Mouse (Mus musculus): Measurements from ENCODE around the gene Otop2.

Gene Otop2

DNA sequence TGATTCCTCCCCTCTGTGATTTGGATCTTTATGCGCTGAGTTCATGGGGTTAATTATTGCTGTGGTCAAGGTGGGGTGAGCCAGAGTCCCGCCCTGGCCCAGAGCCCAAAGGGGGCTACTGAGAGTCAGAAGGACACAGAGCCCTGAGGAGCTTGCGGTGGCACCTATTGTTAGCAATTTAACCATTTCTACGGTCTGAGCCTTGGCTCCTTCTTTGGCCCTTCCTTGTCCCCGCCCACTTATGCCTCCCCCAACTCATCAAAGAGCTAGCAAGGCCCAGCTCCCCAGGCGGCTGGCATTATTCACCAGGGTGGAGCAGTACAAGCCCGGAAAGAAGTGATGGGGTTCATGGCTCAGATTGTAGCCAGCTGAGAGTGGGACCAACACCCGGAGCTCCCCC lies at the start of gene Otop2:
Gene Otop2 (plus strand): TSS at position 301 of the 400 bp plus-strand sequence.
- no peak for DNase-seq (ENCODE audit: low spot score)

DNA sequence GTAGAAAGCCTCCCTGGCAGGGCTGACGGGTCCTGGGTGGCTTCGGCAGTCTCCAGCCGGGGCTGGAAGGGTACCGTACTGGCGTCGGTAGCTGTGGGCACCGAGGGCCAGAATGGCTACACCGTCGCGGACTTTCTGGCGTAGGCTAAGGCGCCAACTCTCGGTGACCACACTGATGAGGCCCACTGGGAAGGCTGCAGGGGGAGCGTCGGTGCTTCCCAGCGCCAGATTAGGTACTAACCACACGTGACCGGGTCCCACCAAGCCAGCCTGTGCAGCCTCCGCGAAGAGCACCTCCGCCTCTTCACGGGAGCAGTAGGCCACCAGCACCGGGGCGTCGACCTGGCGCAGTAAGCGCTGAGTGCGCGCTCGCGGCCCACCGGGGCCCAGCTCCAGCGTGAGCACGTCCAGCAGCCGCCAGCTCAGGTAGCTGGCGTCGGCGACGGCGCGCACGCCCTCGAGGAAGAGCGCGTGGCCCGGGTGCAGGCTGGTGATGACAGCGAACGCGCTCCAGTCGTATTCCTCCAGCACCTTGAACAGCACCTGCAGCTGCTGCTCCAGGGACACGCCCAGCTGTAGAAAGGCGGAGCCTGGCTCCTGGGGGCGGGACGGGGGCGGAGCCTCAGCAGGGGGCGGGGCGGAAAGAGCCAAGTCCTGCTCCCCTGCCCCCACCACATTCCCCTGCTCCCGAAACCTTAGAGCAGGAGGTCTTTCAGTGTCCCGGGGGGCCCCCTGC lies 49.0 kb upstream of the Otop2 start:
- DNase-seq (ENCODE audit: low spot score) = no peak

DNA sequence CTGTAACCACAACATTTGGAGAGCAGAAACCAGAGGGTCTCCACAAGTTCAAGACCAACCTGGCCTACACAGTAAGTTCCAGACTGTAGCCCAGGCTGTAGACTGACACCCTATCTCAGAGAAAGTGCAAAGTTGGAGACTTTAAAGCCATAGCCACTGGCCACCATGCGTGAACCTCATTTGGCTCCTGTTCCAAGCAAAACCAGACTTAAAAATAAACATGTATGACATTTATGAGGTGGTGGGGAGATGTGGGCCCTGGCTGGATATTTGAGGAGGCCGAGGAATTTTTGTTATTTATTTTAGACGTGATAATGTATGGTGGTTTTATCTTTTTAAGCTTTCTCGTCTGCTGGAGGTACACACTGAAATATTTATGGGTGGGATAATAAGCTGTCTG lies 47.8 kb upstream of the Otop2 start:
- no peak for DNase-seq (ENCODE audit: low spot score)

DNA sequence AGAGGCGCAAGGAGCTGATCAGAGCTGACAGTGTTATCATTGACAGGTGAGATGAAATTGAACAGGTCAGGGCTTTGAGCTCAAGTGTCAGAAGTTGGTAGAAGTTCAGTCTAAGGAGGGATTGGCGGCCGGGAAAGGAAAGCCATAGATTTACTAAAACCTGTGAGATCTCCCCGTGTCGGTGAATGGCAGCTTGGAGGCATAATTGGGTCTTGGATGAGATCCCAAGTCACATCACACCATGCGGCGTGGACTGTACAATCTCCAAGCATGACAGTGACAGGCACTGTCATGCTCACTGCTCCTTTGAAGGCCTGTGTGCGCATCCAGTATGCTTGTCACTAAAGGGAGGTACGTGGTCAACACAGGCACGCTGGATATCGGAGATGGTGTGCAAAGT lies 44.0 kb upstream of the Otop2 start:
- no peak for DNase-seq (ENCODE audit: low spot score)

DNA sequence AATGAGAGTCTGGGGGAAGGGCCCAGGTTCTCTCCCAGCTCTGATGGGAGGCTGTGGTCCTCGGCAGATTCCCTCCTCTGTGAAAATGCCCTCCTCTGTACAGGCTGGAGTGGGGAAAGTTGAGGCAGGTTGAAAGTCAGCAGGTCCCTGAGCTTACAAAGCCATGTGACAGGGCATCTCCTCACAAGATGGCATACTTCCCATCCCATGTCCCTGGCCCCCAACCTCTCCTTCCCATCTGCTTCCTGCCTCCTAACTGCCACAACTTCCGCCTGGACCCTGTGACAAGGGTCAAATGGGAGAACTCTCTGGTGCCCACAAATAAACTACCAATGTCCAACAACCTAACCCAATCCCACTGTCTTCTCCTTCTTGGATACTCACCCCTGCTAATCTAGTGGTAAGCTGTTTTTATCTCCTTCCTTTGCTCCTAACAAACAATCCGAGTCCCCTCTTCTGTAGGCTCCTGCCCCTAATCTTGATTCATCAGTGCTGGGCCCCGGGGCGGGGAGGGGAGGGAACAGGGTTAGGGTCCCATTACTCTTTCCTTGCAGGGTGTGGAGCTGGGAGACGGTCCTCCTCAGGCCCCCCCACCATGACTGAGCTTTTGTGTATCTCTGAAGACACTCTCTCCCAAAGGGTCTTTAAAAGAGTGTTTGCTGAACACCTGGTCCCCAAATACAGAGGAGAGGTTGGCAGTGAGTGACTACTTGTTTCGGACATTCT lies 42.7 kb upstream of the Otop2 start:
- DNase-seq (ENCODE audit: low spot score) = no peak

DNA sequence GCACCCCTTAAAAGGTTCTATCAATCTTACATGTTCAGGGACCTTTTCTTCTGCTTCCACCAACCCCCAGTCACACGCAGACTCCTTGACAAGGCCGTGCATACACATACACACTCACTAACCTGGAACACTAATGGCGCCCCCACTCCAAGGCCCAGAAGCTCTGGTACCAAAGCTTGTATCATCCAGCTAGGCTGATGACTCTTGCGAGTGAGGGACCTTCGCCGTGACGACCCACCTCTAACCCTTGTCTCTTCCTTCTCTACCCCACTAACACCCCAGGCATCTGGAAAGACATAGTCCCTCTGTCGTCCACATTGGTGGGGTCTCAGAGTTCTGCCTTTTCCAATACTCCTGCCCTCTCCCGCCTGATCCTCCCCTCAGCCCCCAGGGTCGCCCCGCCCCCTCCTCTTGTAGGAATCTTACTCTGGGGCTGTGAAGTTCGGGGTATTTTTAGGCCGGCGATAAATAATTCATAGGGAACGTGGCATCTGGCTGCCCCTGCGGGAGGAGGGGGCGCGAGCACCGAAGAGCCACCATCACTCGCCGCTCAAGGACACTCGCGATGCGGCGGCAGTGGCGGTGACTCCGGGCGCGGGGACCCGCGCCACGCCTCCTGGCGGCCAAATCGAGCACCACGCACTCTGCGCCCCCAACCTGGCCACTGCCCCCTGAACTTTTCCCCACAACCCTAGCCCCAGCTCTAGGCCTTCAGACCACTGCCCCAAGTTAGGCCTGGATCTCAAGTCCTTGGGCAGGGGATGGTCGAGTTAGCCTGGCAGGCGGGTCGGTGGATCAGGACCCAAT lies 41.9 kb upstream of the Otop2 start:
- no peak for DNase-seq (ENCODE audit: low spot score)

DNA sequence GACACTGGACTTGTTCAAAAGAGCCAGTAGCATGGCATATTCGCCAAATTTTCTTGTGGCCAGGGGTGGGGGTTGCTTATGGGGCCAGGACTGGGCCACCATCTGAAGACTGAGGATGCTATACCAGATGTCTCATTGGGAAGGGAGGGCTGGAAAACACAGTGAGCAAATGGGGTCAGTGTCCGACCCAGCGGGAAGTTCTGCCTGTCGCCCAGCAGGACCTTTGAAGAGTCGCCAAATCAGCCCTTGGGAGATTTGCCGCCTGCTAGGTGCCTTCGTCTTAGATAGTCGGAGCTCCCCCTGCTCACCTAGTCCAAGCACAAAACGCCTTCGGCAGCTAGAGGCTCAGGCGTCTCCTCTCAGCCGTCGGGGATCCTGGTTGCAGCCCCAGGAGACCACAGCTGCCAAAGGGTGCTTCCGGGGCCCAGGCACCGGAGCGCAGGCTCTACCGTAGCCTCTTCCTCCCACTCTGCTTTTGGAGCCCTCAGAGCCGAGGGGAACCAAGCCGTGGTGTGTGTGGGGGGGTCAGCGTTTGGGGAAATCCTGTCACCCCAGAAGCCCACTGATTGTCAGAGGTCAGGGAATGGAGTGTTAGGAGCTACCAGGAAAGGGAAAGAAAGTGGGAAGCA lies 41.1 kb upstream of the Otop2 start:
- no peak for DNase-seq (ENCODE audit: low spot score)

DNA sequence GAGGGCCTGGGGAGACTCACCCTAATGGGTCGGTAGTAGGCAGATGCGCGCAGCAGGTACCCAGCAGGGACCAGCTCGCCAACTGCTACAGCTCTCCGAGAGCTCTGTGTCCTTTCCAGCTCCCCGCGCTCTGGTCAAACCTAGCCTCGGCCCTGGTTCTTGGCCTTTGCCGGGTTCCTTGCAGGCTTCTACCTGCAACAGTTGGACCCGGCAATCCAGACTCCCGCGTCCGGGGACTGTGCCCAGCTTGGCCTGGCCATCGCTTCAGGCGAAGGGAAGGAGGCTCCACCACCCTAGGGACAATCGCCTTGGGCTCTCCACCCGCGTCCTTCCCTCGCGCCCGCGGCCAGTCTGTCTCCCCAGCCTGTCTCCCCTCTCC lies 40.6 kb upstream of the Otop2 start:
- DNase-seq (ENCODE audit: low spot score) = peak; percentile 26

DNA sequence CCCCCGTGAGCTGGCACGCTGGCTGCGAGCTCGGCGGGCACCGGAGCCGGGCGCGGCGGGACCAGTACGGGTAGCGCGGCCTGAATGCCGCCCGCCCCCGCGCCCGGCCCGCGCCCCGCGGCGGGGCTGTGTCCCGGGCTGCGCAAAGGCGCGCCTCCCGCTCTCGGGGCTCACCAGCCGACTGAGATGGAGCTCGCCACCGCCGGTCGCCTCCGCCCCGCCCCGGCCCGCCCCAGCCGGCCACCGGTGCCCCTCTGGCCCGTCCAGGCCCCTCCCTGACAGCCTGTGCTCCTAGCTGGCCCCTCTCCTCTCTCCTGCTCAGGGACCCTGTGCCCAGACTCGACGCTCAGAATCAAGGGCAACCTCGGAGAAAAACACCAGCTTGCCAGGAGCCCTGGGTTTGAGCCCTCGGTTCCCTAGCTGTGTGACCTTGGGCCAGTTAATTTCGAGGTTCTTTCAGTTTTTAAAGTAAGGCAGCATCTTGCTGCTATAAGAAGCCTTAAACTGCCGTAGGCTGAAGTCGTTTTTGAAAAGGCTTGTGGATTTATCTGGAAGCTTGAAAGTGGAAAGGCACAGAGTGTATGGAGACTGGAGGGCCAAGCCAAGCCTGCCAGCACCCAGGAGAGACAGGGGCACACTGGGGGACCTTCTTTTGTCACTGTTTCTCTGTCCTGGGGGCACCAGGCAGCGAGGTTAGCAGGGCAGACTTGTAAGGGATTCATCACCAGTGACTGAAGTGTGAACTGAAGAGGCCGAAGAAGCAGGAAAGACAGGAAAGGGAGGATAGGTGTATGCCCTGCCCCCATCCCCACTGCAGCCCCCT lies 39.7 kb upstream of the Otop2 start, which contains the start of gene Grin2c:
Gene Grin2c (minus strand): TSS at position 183 of the 823 bp plus-strand sequence.
- DNase-seq (ENCODE audit: low spot score) = peak; percentile 42

DNA sequence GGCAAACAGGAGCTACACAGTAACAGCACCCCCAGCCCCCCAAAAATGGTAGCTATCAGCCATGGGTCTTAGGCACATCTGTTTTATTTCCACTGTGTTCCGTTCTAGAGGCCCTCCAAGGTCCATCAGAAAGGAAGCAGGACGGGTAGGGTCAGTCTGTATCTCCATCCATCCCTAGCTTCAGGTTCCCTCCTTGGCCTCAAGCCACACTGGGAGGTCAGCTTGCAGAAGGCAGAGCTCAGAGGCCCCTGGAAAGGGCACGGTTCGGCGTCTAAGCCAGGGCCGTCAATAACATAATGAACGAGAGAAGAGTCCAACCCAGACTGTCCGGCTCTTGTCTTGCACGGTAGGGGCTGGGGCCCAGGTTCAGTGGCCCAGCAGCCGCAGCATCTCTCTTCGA lies 39.0 kb upstream of the Otop2 start:
- DNase-seq (ENCODE audit: low spot score) = no peak

DNA sequence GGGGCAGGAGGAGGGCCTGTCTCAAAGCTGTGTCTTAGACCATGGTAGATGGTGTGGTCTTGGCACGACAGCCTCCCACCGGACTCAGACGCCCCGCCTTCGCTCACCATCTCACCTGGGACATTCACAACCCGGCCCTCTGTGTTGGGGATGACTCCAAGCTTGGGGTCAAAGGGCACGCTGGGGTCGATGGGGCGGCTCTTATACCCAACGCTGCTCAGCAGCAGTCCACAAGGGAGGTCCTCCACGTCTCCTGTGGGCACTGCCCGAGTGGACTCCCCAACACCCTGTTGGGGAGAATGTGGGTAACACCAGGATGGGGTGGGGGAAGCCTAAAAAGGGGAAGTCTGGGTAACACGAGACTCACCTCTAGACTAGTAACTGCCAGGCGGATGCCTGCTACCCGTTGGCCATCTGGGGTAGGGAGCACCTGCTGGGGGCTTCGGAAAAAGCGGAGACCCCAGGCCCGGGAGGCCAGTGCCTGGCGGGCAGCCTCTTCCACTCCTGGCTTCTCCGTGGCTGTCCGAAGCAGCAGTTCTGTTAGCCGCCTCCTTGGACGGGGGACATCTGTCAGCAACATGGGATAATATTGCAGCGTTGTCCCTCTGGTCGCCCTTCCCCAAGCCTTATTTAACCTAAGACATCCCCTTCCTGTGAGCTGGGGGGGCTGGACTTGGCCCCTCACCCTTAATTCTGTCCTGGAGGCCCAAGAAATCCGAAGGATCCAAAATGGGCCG lies 37.5 kb upstream of the Otop2 start:
- no peak for DNase-seq (ENCODE audit: low spot score)

DNA sequence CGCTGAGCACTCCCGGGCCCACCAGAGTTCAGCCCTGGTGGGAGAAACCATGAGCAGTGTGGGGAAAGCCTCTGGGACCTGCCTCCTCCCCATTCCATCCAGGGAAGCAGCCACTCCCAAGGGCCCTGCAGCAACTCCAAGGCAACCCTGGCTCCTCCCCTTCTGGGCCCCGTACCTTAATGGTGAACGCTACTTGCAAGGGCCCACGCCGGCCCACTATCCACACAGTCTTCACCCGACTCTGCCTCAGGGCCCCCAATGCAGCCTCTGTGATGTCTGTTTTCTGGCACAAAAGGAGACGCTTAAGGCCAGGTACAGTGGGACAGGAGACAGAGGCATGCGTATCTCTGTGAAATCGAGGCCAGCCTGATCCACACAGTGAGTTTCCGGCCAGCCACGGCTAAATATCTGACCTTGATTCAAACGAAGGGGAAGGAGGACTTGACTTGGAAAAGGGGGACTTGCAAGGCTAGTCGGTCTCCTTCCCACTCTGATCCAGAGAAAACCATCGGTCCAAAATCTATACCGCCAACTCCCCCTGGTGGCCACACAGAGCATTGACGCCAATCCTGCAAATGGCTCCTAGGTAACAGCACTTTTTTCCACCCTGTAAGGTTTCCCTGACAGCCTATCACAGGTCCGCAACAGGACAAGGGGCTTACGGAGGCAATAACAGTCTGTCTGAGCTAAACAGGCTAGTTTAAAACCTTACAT lies 36.7 kb upstream of the Otop2 start:
- peak; percentile 76 for DNase-seq (ENCODE audit: low spot score)

DNA sequence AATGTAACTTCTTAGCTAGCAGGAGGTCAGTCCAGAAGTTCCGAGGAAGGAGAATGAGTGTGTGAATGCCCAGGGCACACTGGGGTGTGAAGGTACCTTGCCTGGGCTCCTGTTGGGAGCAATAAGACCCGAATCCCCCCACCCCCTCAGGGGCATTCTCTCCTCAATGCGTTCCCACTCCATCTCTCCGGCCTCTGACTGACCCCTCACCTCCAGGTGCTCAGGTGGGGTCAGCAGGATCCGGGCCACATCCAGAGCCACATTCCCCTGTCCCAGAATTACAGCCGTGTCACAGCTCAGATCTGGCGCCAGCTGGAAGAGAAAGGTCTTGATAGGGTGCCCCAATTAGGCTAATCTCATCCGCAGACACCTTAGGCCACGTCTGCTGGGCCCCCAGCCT lies 35.9 kb upstream of the Otop2 start:
- DNase-seq (ENCODE audit: low spot score) = no peak

DNA sequence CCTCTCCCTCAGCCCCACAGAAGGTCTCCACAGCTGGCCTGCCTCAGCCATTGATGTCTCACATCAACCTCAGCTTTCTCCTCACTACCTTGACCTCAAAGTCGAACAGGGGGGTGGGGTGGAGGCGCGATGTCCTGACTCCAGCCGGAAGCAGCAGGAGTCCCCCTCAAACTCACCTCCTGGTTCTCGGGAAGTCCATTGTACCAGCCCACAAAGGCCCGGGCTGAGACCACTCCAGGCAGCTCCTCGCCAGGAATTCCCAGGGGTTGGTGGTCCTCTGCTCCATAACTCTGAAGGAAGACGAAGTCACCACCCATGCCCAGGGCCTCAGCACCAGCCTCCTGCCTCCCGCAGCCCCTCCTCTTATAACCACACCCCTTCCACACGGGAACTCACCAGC lies 35.5 kb upstream of the Otop2 start:
- no peak for DNase-seq (ENCODE audit: low spot score)

DNA sequence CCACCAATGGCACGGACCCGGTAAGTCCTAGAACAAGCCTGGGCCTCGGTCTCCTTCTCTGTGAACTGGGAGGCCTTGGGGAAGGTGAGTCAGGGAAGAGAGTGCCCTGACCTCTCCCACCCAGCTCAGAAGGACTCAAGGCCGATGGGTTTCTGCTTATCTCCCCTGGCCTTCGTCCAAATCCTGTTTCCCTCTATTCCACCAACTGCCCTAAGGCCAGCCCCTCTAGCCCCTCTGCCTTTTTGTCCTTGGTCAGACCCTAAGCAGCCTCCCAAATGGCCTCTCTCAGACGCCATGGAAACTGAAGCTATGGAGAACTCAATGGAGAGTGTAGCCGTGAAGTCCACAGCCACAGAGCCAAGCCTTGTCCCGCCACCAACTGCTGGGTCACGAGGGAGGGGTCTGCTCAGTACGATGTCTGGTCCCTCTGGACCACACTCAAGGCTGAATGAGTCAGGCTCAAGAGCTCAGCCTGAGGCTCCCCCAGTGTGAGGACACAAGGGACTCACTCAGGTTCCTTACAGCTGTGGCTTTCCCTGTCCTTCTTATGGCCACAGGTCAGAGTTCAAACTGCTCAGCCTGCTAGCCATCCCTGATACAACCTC lies 34.0 kb upstream of the Otop2 start:
- peak; percentile 32 for DNase-seq (ENCODE audit: low spot score)

DNA sequence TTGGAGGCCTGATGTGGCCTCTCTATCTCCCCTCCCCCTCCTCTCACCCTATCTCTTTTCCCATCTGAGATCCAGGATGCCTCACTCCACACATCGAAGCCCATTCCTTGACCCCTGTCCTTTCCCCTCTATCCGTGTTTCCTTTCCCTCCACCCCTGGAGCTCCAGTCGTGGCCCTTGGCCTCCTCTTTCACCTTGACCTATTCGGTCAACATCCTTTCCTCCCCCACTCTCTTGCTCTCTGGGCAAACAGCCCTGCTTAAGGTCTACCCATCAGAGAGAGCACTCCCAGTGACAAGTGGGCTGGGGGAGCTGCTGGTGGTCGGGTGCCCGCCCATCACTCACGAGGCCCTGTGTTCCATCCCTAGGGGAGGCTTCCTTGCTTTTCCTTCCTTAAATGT lies 33.2 kb upstream of the Otop2 start:
- DNase-seq (ENCODE audit: low spot score) = no peak

DNA sequence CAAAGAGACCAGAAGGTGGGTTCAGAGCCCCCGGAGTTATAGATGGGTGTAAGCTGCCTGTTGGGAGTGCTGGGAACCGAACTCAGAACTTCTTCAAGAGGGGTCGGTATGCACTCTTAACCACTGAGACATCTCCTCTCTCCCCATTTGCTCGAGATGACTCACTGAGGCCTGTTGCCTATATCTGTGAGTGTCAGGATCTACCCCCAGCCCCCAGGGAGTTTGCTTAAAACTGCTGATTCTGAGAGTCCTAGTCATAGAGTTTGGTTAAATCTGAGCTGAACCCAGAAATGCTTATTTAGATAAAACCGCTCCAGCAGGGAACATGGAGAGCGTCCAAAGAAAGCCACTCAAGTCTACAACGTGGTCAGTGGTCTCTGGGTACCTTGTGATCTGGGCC lies 32.8 kb upstream of the Otop2 start:
- DNase-seq (ENCODE audit: low spot score) = no peak

DNA sequence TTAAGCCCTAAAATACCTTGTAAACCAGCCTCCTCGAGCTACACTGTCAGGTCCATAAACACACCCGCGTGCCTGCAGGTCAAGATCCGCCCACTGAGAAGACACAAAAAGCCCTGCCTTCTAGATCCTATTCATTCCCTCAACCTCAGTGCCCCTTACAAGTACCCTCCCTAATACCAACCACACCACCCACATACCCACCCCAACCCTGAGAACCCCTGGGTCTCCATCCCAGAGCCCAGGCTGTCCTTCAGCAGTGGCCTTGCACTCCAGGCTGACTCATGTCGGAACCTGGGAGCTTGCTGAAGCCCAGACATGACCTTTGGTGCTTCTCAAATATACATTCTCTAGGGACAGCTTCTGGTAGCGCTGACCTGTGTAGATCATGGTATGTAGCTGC lies 32.2 kb upstream of the Otop2 start:
- no peak for DNase-seq (ENCODE audit: low spot score)

DNA sequence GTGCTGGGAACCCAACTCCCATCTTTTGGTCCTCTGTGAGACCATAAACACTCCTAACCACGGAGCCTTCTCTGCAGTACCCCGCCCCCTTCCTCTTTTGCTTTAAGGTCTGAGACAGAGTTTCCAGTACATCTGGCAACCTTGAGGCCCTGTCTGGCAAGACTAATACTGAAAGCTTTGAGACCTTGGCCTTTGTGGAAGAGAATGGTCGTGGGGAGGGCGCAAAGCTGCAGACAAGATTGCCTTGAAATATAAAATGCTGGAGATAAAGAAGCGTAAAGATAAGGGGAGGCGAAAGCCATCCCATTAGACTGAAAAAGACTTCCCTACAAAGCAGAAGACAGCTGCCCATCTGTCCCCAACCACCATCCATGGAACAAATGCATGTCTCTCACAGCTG lies 31.5 kb upstream of the Otop2 start:
- peak; percentile 34 for DNase-seq (ENCODE audit: low spot score)

DNA sequence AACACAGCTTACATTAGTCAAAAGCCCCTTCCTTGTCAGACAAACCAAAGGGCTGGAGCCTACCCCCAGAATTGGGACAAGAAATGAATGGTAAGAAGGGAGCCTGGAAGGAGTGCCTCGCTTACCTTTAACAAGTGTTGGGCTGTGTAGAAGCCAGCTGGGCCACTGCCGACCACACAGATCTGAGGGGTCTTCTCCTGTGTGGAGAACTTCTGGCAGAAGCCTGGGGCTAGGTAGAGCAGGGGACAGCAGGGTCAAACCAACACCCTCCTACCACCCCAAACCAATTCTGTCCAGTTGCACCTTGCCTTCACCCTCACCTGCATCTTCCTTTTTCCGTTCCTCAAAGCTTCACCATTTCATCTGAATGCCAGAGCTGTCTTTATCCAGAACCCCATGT lies 31.0 kb upstream of the Otop2 start:
- DNase-seq (ENCODE audit: low spot score) = no peak
